Mouse (Mus musculus) hindbrain, embryonic 16.5 days (tissue): Measurements from ENCODE around the gene Masp1. TPM values are rescaled to one million over a fixed set of nuclear protein-coding genes. Genes with fewer than 3 reads are reported as not detected.

Experiments
- ATAC-seq: fragments of 200-750 bp; cut with Nextera tagmentation; 2 replicates; pipeline ENCODE4 v1.8.0; 2017; ENCODE audit warnings: moderate TSS enrichment, moderate library complexity
- H3K27ac ChIP-seq: fragments of 300-500 bp; sonication (generic); 2 replicates; pipeline ENCODE4 v1.5.1; 2014; ENCODE audit warnings: low read depth, mild to moderate bottlenecking, control low read depth, low read length, moderate library complexity
- H3K27me3 ChIP-seq: fragments of 300-500 bp; sonication (generic); replicated peaks from 2 replicates; pipeline ENCODE4 v1.6.1; 2014; ENCODE audit warnings: low read length; ENCODE audit not compliant: control insufficient read depth, insufficient read depth
- H3K36me3 ChIP-seq: fragments of 300-500 bp; sonication (generic); 2 replicates; pipeline ENCODE4 v1.6.1; 2014; ENCODE audit warnings: mild to moderate bottlenecking, low read length, moderate library complexity, mixed read lengths; ENCODE audit not compliant: control insufficient read depth, insufficient read depth
- H3K4me1 ChIP-seq: fragments of 300-500 bp; sonication (generic); 2 replicates; pipeline ENCODE4 v1.6.1; 2014; ENCODE audit warnings: low read depth, low read length; ENCODE audit not compliant: control insufficient read depth, insufficient read depth
- H3K4me2 ChIP-seq: fragments of 300-500 bp; sonication (generic); 2 replicates; pipeline ENCODE4 v1.6.1; 2014; ENCODE audit warnings: mild to moderate bottlenecking, low read length, control low read depth, moderate library complexity
- H3K4me3 ChIP-seq: fragments of 300-500 bp; sonication (generic); 2 replicates; pipeline ENCODE4 v1.5.1; 2014; ENCODE audit warnings: mild to moderate bottlenecking, low read length, control low read depth, moderate library complexity
- H3K9ac ChIP-seq: fragments of 300-500 bp; sonication (generic); 2 replicates; pipeline ENCODE4 v1.6.1; 2014; ENCODE audit warnings: low read depth, mild to moderate bottlenecking, control low read depth, low read length, moderate library complexity
- H3K9me3 ChIP-seq: fragments of 300-500 bp; sonication (generic); 2 replicates; pipeline ENCODE4 v1.6.1; 2014; ENCODE audit warnings: mild to moderate bottlenecking, low read length, moderate library complexity; ENCODE audit not compliant: control insufficient read depth
- WGBS: fragments of 180-500 bp; shearing (Covaris S2); extraction: QIAGEN DNeasy Blood & Tissue Kit; methylation state at CpG from one replicate; pipeline ENCODE4 v1.1.7; 2014; 5-methylcytosine and 5-hydroxymethylcytosine counted together
- polyA plus RNA-seq: library from polyadenylated mRNA; unstranded; fragments of >200 nt; fragmentation: Nextera tagmentation; extraction: Ambion mirVana; gene quantifications from 2 replicates; pipeline ENCODE4 v1.2.1, GENCODE M21; 2015

Gene Masp1
- polyA plus RNA-seq, 1 experiment from 2014 or later = 29.9 TPM

- H3K4me1 ChIP-seq = no peaks in the 10 kb centered on the region
- H3K36me3 ChIP-seq = no peaks in the 10 kb centered on the region
- no peaks in the 10 kb centered on the region for H3K27me3 ChIP-seq
- no peak overlapping the region for H3K4me2 ChIP-seq
- no peak overlapping the region for H3K27ac ChIP-seq
- WGBS = 71% methylated on average over 4 of the region's 4 CpGs
- H3K9ac ChIP-seq = no peak overlapping the region
- H3K4me3 ChIP-seq = no peak overlapping the region
- no peaks in the 10 kb centered on the region for H3K9me3 ChIP-seq
- no peak for ATAC-seq
Observed at GRCm38 (mm10) chr16:23542866-23543265, 22.3 kb upstream of the Masp1 start.

GRCm38 (mm10) chr16:23541046-23541445 is 20.4 kb upstream of the Masp1 start:
- no peak overlapping the region for H3K9ac ChIP-seq
- ATAC-seq = no peak
- H3K4me2 ChIP-seq = no peak overlapping the region
- no peaks in the 10 kb centered on the region for H3K9me3 ChIP-seq
- H3K4me3 ChIP-seq = no peak overlapping the region
- no peaks in the 10 kb centered on the region for H3K36me3 ChIP-seq
- no peaks in the 10 kb centered on the region for H3K4me1 ChIP-seq
- H3K27me3 ChIP-seq = no peaks in the 10 kb centered on the region
- 66% methylated on average over 4 of the region's 4 CpGs for WGBS
- no peak overlapping the region for H3K27ac ChIP-seq

GRCm38 (mm10) chr16:23533707-23534106 is 13.1 kb upstream of the Masp1 start:
- no peak for ATAC-seq
- H3K27ac ChIP-seq = no peak overlapping the region
- H3K4me3 ChIP-seq = no peak overlapping the region
- H3K36me3 ChIP-seq = no peaks in the 10 kb centered on the region
- WGBS = 86% methylated on average over 3 of the region's 3 CpGs
- H3K4me1 ChIP-seq = no peaks in the 10 kb centered on the region
- H3K9ac ChIP-seq = no peak overlapping the region
- H3K9me3 ChIP-seq = no peaks in the 10 kb centered on the region
- no peaks in the 10 kb centered on the region for H3K27me3 ChIP-seq
- H3K4me2 ChIP-seq = no peak overlapping the region

- Histone ChIP-seq H3K9me3 (peaks cover 5% of the 10 kb centered on the region; the same call in 1 of the 2 replicates), H3K9ac (no peak overlapping the region), H3K27me3 (no peaks in the 10 kb centered on the region), H3K36me3 (no peaks in the 10 kb centered on the region), H3K27ac (no peak overlapping the region), H3K4me3 (no peak overlapping the region), H3K4me1 (no peaks in the 10 kb centered on the region), H3K4me2 (no peak overlapping the region)
- ATAC-seq = no peak
- 77% methylated on average over 4 of the region's 4 CpGs for WGBS
Observed at GRCm38 (mm10) chr16:23529186-23529585, 8.6 kb upstream of the Masp1 start.

GRCm38 (mm10) chr16:23522081-23522480 is 1.5 kb upstream of the Masp1 start:
- peaks cover 39% of the 10 kb centered on the region for H3K4me1 ChIP-seq
- no peak for ATAC-seq
- H3K27ac ChIP-seq = no peak overlapping the region

GRCm38 (mm10) chr16:23521092-23521491 is 477 bp upstream of the Masp1 start:
- ATAC-seq = peak; percentile 41; the same call in 1 of the 2 replicates
- Histone ChIP-seq H3K4me2 (peak overlapping the region; percentile 56), H3K27ac (peak overlapping the region; percentile 74), H3K4me1 (peaks cover 39% of the 10 kb centered on the region), H3K9me3 (peaks cover 5% of the 10 kb centered on the region; the same call in 1 of the 2 replicates), H3K4me3 (no peak overlapping the region; the same call in 1 of the 2 replicates), H3K27me3 (no peaks in the 10 kb centered on the region), H3K9ac (peak overlapping the region; percentile 66; the same call in 1 of the 2 replicates), H3K36me3 (no peaks in the 10 kb centered on the region)
- 12% methylated on average over 5 of the region's 5 CpGs for WGBS

More at GRCm38 (mm10) chr16:23522081-23522480, 1.5 kb upstream of the Masp1 start:
- 78% methylated on average over 5 of the region's 5 CpGs for WGBS
- Histone ChIP-seq H3K9me3 (peaks cover 5% of the 10 kb centered on the region; the same call in 1 of the 2 replicates), H3K4me3 (no peak overlapping the region), H3K4me2 (no peak overlapping the region), H3K27me3 (no peaks in the 10 kb centered on the region), H3K36me3 (no peaks in the 10 kb centered on the region), H3K9ac (no peak overlapping the region)

- Histone ChIP-seq H3K9ac (peak overlapping the region; percentile 66), H3K4me2 (peak overlapping the region; percentile 56), H3K27ac (peak overlapping the region; percentile 74), H3K4me3 (peak overlapping the region; percentile 43), H3K4me1 (peaks cover 42% of the 10 kb centered on the region), H3K9me3 (no peaks in the 10 kb centered on the region), H3K36me3 (no peaks in the 10 kb centered on the region), H3K27me3 (no peaks in the 10 kb centered on the region)
- no peak for ATAC-seq
- 15% methylated on average over 1 of the region's 1 CpGs for WGBS
Observed at GRCm38 (mm10) chr16:23519771-23520170, 844 bp downstream of the Masp1 start.

- peak overlapping the region; percentile 74 for H3K27ac ChIP-seq
- H3K9me3 ChIP-seq = no peaks in the 10 kb centered on the region
- peak overlapping the region; percentile 56 for H3K4me2 ChIP-seq
- WGBS = 45% methylated on average over 10 of the region's 10 CpGs
- H3K9ac ChIP-seq = no peak overlapping the region
- no peaks in the 10 kb centered on the region for H3K36me3 ChIP-seq
- H3K27me3 ChIP-seq = no peaks in the 10 kb centered on the region
- peak overlapping the region; percentile 43 for H3K4me3 ChIP-seq
- H3K4me1 ChIP-seq = peaks cover 42% of the 10 kb centered on the region
- ATAC-seq = no peak
Observed at GRCm38 (mm10) chr16:23518567-23519369, 1.8 kb downstream of the Masp1 start.

GRCm38 (mm10) chr16:23517754-23518566 is 2.7 kb downstream of the Masp1 start:
- peak overlapping the region; percentile 35; the same call in 1 of the 2 replicates for H3K9ac ChIP-seq
- WGBS = 41% methylated on average over 20 of the region's 20 CpGs
- H3K4me2 ChIP-seq = peak overlapping the region; percentile 56
- H3K27ac ChIP-seq = peak overlapping the region; percentile 68
- H3K4me3 ChIP-seq = peak overlapping the region; percentile 25
- no peaks in the 10 kb centered on the region for H3K36me3 ChIP-seq
- peaks cover 42% of the 10 kb centered on the region for H3K4me1 ChIP-seq
- peak; percentile 9 for ATAC-seq
- no peaks in the 10 kb centered on the region for H3K27me3 ChIP-seq
- H3K9me3 ChIP-seq = no peaks in the 10 kb centered on the region
